Mouse (Mus musculus): Measurements from ENCODE around the gene Rpl36al. TPM values are rescaled to one million over a fixed set of nuclear protein-coding genes. Genes with fewer than 3 reads are reported as not detected.

Gene Rpl36al
- total RNA-seq, 1 experiment from 2014 or later: 776 TPM

DNA sequence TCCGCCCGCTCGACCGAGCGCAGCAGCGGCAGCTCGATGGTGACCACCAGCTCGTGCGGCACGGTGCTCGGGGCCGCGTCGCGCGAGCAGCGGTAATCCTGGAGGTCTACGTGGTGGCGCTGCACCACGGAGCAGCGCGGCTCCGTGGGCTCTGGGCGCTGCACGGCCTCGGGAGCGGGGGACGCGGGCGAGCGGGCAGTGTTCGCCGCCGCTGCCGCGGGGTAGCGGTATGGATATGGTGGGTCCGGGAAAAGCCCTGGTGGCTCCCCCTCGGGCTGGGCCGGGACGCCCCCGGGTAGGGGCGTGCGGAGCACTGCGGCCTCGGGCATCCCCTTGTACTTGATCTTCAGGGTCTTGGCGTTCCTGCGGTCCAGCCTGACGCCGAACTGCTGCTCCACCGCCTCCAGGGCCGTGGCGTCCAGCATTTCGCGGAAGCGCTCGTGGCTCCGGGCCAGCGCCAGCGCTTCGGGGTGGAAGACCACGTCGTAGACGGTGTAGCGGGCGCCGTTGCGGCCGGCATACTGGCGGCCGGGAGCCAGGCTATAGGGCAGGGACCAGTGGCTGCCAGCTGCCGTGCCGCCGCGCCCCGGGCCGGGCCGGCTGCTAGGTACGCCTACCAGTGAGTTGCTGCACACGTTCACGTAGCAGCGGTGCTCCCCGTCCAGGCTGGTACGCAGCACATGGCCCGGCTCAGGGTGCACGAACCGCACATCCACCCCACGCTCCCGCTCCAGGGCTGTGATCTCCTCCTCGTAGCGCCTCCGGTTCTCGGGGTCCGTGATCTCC is 13.7 kb upstream of the Rpl36al start:
- ATAC-seq (replicated peaks; ENCODE audit: insufficient number of reproducible peaks, low FRiP score, low TSS enrichment, poor library complexity, severe bottlenecking): 0 out of 2 replicates have a peak, but pooled peaks have one; percentile 32

- ATAC-seq (replicated peaks; ENCODE audit: insufficient number of reproducible peaks, low FRiP score, low TSS enrichment, poor library complexity, severe bottlenecking): peak; percentile 62
Measured at GRCm38 (mm10) chr12:69196444-69197377, 12.8 kb upstream of the Rpl36al start, which contains the start of gene Gm49383. Gene Gm49383, minus strand, starts transcription at chr12:69197104.

DNA sequence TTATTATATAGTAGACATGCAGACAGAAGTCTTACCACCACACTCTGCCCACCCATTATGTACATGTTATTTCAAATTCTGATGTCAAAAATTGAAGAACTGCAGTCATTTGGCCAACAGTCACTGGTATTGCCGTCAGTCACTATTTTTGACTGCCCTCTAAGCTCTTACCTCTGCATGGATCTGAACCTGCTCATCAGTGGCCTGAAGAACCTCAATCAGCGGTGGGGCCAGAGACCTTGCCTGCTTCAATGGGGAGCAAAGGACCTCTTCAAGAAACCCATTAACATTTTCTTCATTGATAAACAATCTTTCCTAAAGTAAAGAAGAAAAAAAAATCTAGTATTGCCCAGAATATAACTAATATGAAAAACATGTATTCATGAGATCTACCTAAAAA is 8.8 kb upstream of the Rpl36al start:
- ATAC-seq (replicated peaks; ENCODE audit: insufficient number of reproducible peaks, low FRiP score, low TSS enrichment, poor library complexity, severe bottlenecking): no peak

- ATAC-seq (replicated peaks; ENCODE audit: insufficient number of reproducible peaks, low FRiP score, low TSS enrichment, poor library complexity, severe bottlenecking): no peak
Measured at GRCm38 (mm10) chr12:69191396-69191795, 7.5 kb upstream of the Rpl36al start.

DNA sequence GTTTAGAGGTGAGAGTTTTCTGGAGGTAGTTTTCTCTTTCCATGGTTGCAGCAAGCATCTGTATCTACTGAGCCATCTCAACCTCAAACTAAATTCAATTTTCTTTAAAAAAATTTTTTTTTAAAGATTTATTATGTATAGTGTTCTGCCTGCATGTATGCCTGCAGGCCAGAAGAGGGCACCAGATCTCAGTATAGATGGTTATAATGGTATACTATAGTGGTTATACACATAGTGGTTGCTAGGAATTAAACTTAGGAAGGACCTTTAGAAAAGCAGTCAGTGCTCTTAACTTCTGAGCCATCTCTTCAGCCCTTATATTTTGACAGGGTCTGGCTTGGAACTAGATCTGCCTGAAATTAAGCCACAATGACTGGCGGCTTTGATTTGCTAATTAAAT is 6.6 kb upstream of the Rpl36al start:
- no peak for ATAC-seq (replicated peaks; ENCODE audit: insufficient number of reproducible peaks, low FRiP score, low TSS enrichment, poor library complexity, severe bottlenecking)

GRCm38 (mm10) chr12:69190074-69190473 is 6.2 kb upstream of the Rpl36al start:
- no peak for ATAC-seq (replicated peaks; ENCODE audit: insufficient number of reproducible peaks, low FRiP score, low TSS enrichment, poor library complexity, severe bottlenecking)

- no peak for ATAC-seq (replicated peaks; ENCODE audit: insufficient number of reproducible peaks, low FRiP score, low TSS enrichment, poor library complexity, severe bottlenecking)
Measured at GRCm38 (mm10) chr12:69186811-69187471, 3.1 kb upstream of the Rpl36al start.

GRCm38 (mm10) chr12:69185371-69185770 is 1.5 kb upstream of the Rpl36al start:
- ATAC-seq (replicated peaks; ENCODE audit: insufficient number of reproducible peaks, low FRiP score, low TSS enrichment, poor library complexity, severe bottlenecking): no peak

GRCm38 (mm10) chr12:69184342-69185295 is 736 bp upstream of the Rpl36al start:
- peak; percentile 49 for ATAC-seq (replicated peaks; ENCODE audit: insufficient number of reproducible peaks, low FRiP score, low TSS enrichment, poor library complexity, severe bottlenecking)

GRCm38 (mm10) chr12:69181800-69182199 is 2.1 kb downstream of the Rpl36al start:
- no peak for ATAC-seq (replicated peaks; ENCODE audit: insufficient number of reproducible peaks, low FRiP score, low TSS enrichment, poor library complexity, severe bottlenecking)

DNA sequence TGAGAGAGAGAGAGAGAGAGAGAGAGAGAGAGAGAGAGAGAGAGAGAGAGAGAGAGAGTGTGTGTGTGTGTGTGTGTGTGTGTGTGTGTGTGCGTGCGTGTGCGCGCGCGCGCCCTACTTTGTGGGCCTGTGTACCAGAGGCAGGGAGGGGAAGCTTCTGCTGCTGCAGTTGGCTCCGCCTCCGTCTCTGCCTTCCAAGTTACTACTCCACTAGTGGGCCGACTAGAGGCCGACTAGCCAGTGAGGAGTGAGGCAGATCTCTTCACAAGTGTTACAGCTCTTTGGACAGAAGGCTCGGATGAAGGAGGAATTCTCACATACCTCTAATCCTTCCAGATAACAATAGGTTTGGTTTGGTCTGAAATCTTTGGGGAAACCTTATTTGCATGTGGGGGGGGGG is 4.5 kb downstream of the Rpl36al start:
- no peak for ATAC-seq (replicated peaks; ENCODE audit: insufficient number of reproducible peaks, low FRiP score, low TSS enrichment, poor library complexity, severe bottlenecking)

GRCm38 (mm10) chr12:69177526-69177925 is 6.4 kb downstream of the Rpl36al start:
- ATAC-seq (replicated peaks; ENCODE audit: insufficient number of reproducible peaks, low FRiP score, low TSS enrichment, poor library complexity, severe bottlenecking): no peak

- no peak for ATAC-seq (replicated peaks; ENCODE audit: insufficient number of reproducible peaks, low FRiP score, low TSS enrichment, poor library complexity, severe bottlenecking)
Measured at GRCm38 (mm10) chr12:69175975-69176374, 7.9 kb downstream of the Rpl36al start.

- no peak for ATAC-seq (replicated peaks; ENCODE audit: insufficient number of reproducible peaks, low FRiP score, low TSS enrichment, poor library complexity, severe bottlenecking)
Measured at GRCm38 (mm10) chr12:69171307-69171706, 12.6 kb downstream of the Rpl36al start.

GRCm38 (mm10) chr12:69168461-69169106 is 15.3 kb downstream of the Rpl36al start, which contains the start of gene Lrr1:
Gene Lrr1, plus strand, starts transcription at chr12:69168814.
- peak; percentile 95 for ATAC-seq (replicated peaks; ENCODE audit: insufficient number of reproducible peaks, low FRiP score, low TSS enrichment, poor library complexity, severe bottlenecking)

GRCm38 (mm10) chr12:69167656-69168460 is 16.0 kb downstream of the Rpl36al start:
- no peak for ATAC-seq (replicated peaks; ENCODE audit: insufficient number of reproducible peaks, low FRiP score, low TSS enrichment, poor library complexity, severe bottlenecking)
